Mouse (Mus musculus): Measurements from ENCODE around the gene Isl2. TPM values are rescaled to one million over a fixed set of nuclear protein-coding genes. Genes with fewer than 3 reads are reported as not detected.

Isl2 gene
- total and polyA plus RNA-seq, 3 experiments: 0.47 to 0.56 (median 0.55) TPM

GRCm38 (mm10) chr9:55508701-55509100 lies 29.8 kb upstream of the Isl2 start:
- in situ Hi-C loops (cut with MboI; ENCODE audit: low pct_ligation_motif_present, low pct_unique_long_range_greater_than_20kb, low sequenced_read_pairs): no loop called here
- Histone ChIP-seq H3K4me2 (ENCODE audit: insufficient read depth, low read depth, poor library complexity, severe bottlenecking) (no peak overlapping the region), H3K9ac (ENCODE audit: insufficient read depth, low read depth) (no peak overlapping the region), H3K36me3 (replicated peaks in 1 of 2; ENCODE audit: control insufficient read depth in 1 of 2, insufficient read depth in 1 of 2, low read length in 1 of 2) (peaks cover 0 to 30% of the 10 kb centered on the region in 2 experiments), H3K79me2 (replicated peaks; ENCODE audit: control insufficient read depth, extremely low read depth, insufficient read depth, poor library complexity, severe bottlenecking) (peaks cover 32% of the 10 kb centered on the region), H3K27me3 (replicated peaks) (peaks cover 4% of the 10 kb centered on the region), H3K27ac (ENCODE audit: insufficient read depth, low read depth) (no peak overlapping the region), H3K9me3 (replicated peaks; ENCODE audit: low read length) (no peaks in the 10 kb centered on the region), H3K4me1 (ENCODE audit: control insufficient read depth in 1 of 2, insufficient read depth in 2 of 2) (peaks cover 8 to 20% of the 10 kb centered on the region in 2 experiments; a peak in 2 of 4 replicates), H3K4me3 (replicated peaks in 1 of 3; ENCODE audit: low read depth in 2 of 3, low read length in 2 of 3, poor library complexity in 1 of 3) (no peak overlapping the region)
- DNase-seq (ENCODE audit: extremely low read depth): no peak
- TF ChIP-seq JUN (IDR thresholded peaks at IDR 0.05; ENCODE audit: insufficient read depth, low read depth, low read length) (no peak), GABPA (IDR thresholded peaks at IDR 0.05; ENCODE audit: insufficient replicate concordance, low read depth, low read length) (no peak), USF1 (IDR thresholded peaks at IDR 0.05; ENCODE audit: low read depth, low read length) (no peak), ELF1 (IDR thresholded peaks at IDR 0.05; ENCODE audit: low read depth, low read length) (no peak), TCF12 (IDR thresholded peaks at IDR 0.05; ENCODE audit: low read depth, low read length) (no peak), UBTF (IDR thresholded peaks at IDR 0.05; ENCODE audit: low read depth, low read length) (no peak), MAZ (IDR thresholded peaks at IDR 0.05; ENCODE audit: low read depth, low read length) (no peak), MXI1 (IDR thresholded peaks at IDR 0.05; ENCODE audit: low read depth, low read length) (no peak), MAX (IDR thresholded peaks at IDR 0.05; ENCODE audit: low read length) (no peak), ETS1 (conservative IDR thresholded peaks at IDR 0.05; ENCODE audit: low read depth, low read length) (no peak), CHD1 (IDR thresholded peaks at IDR 0.05; ENCODE audit: low read depth, low read length) (no peak), TBP (conservative IDR thresholded peaks at IDR 0.05; ENCODE audit: low read depth, low read length) (no peak), HCFC1 (IDR thresholded peaks at IDR 0.05; ENCODE audit: low read depth, low read length) (no peak), EP300 (IDR thresholded peaks at IDR 0.05; ENCODE audit: low read length) (no peak), E2F4 (IDR thresholded peaks at IDR 0.05; ENCODE audit: insufficient replicate concordance, low read depth, low read length) (no peak), BHLHE40 (IDR thresholded peaks at IDR 0.05; ENCODE audit: low read depth, low read length) (no peak), MAFK (IDR thresholded peaks at IDR 0.05; ENCODE audit: insufficient replicate concordance, low read length) (no peak), CHD2 (IDR thresholded peaks at IDR 0.05; ENCODE audit: low read length) (no peak)
- dilution Hi-C loops (cut with MboI; ENCODE audit: extremely low pct_ligation_motif_present, extremely low pct_unique_long_range_greater_than_20kb, low sequenced_read_pairs): no loop called here

GRCm38 (mm10) chr9:55509731-55510130 lies 28.7 kb upstream of the Isl2 start:
- Histone ChIP-seq H3K27me3 (replicated peaks) (peaks cover 4% of the 10 kb centered on the region), H3K4me1 (ENCODE audit: control insufficient read depth in 1 of 2, insufficient read depth in 2 of 2) (peaks cover 5 to 20% of the 10 kb centered on the region in 2 experiments; a peak in 2 of 4 replicates), H3K4me2 (ENCODE audit: insufficient read depth, low read depth, poor library complexity, severe bottlenecking) (no peak overlapping the region), H3K79me2 (replicated peaks; ENCODE audit: control insufficient read depth, extremely low read depth, insufficient read depth, poor library complexity, severe bottlenecking) (peaks cover 29% of the 10 kb centered on the region), H3K27ac (ENCODE audit: insufficient read depth, low read depth) (no peak overlapping the region), H3K36me3 (replicated peaks in 1 of 2; ENCODE audit: control insufficient read depth in 1 of 2, insufficient read depth in 1 of 2, low read length in 1 of 2) (peaks cover 0 to 26% of the 10 kb centered on the region in 2 experiments), H3K4me3 (replicated peaks in 1 of 3; ENCODE audit: low read depth in 2 of 3, low read length in 2 of 3, poor library complexity in 1 of 3) (no peak overlapping the region), H3K9me3 (replicated peaks; ENCODE audit: low read length) (no peaks in the 10 kb centered on the region), H3K9ac (ENCODE audit: insufficient read depth, low read depth) (no peak overlapping the region)
- no peak for DNase-seq (ENCODE audit: extremely low read depth)
- in situ Hi-C loops (cut with MboI; ENCODE audit: low pct_ligation_motif_present, low pct_unique_long_range_greater_than_20kb, low sequenced_read_pairs): no loop called here
- dilution Hi-C loops (cut with MboI; ENCODE audit: extremely low pct_ligation_motif_present, extremely low pct_unique_long_range_greater_than_20kb, low sequenced_read_pairs): no loop called here
- no peak for TF ChIP-seq IRF4 (IDR thresholded peaks at IDR 0.05; ENCODE audit: low read depth, low read length)
- no peak for TF ChIP-seq E2F4 (IDR thresholded peaks at IDR 0.05; ENCODE audit: insufficient replicate concordance, low read depth, low read length)
- no peak for TF ChIP-seq MAZ (IDR thresholded peaks at IDR 0.05; ENCODE audit: low read depth, low read length)

Measured in CH12.LX (cell line).